Mouse (Mus musculus) brain, embryonic 14.5 days (tissue): ENCODE results near the gene Defb22. TPM values are rescaled to one million over a fixed set of nuclear protein-coding genes. Genes with fewer than 3 reads are reported as not detected.

Source experiments
- DNase-seq: peaks from one replicate; pipeline ENCODE4 v3.0.0-alpha.2; 2011; ENCODE audit warnings: low read depth
- CTCF ChIP-seq: fragments of 200-500 bp; IDR thresholded peaks from 2 replicates; pipeline ENCODE4 v1.5.1; 2012; ENCODE audit warnings: inconsistent platforms, mild to moderate bottlenecking, moderate library complexity, borderline replicate concordance; ENCODE audit not compliant: insufficient read depth, insufficient read length; ENCODE audit errors: extremely low read depth
- POLR2A ChIP-seq: fragments of 200-500 bp; IDR thresholded peaks from 2 replicates; pipeline ENCODE4 v1.6.1; 2012; ENCODE audit warnings: mild to moderate bottlenecking, inconsistent platforms, borderline replicate concordance; ENCODE audit not compliant: poor library complexity, insufficient read depth, insufficient read length, severe bottlenecking; ENCODE audit errors: extremely low read depth
- polyA plus RNA-seq: library from polyadenylated mRNA; depleted of rRNA; stranded (reverse); fragments of >200 nt; gene quantifications from 2 replicates; pipeline ENCODE4 v1.2.3, GENCODE M21; 2012; rRNA removed

The Defb22 gene
- polyA plus RNA-seq, 1 experiment: not detected

- DNase-seq: no peak
- TF ChIP-seq CTCF (peak; percentile 16; the same call in 1 of the 2 replicates), POLR2A (no peak)
Observed at GRCm38 (mm10) chr2:152438963-152439362, 51.0 kb downstream of the Defb22 start.

GRCm38 (mm10) chr2:152436983-152437860, 52.7 kb downstream of the Defb22 start:
- peak; percentile 89 for DNase-seq
- no peak for TF ChIP-seq POLR2A
- TF ChIP-seq CTCF: peak; percentile 95

- peak; percentile 40 for DNase-seq
- TF ChIP-seq CTCF (no peak), POLR2A (no peak)
Observed at GRCm38 (mm10) chr2:152436405-152436901, 53.5 kb downstream of the Defb22 start.

Other genes starting within 250 kb of the Defb22 start
- gene Tbc1d20, start 196.3 kb downstream of the Defb22 start, polyA plus RNA-seq: 39.4 and 41.5 TPM in 2 replicates
- gene Rbck1, start 157.5 kb downstream of the Defb22 start, polyA plus RNA-seq: 246 and 256 TPM in 2 replicates
- gene Trib3, start 146.1 kb downstream of the Defb22 start, polyA plus RNA-seq: 0.62 and 0.70 TPM in 2 replicates
- gene Nrsn2, start 113.5 kb downstream of the Defb22 start, polyA plus RNA-seq: 25.8 and 33.1 TPM in 2 replicates
- gene Sox12, start 92.1 kb downstream of the Defb22 start, polyA plus RNA-seq: 87.0 and 105 TPM in 2 replicates
- 18.1 and 19.9 TPM in 2 replicates for gene Zcchc3, start 75.1 kb downstream of the Defb22 start, polyA plus RNA-seq
- 1.4 and 2.6 TPM in 2 replicates for gene 6820408C15Rik, start 74.6 kb downstream of the Defb22 start, polyA plus RNA-seq
- not detected in 2 replicates for gene Defb23, start 25.5 kb downstream of the Defb22 start, polyA plus RNA-seq
- 0.15 TPM in 1 of 2 replicates, not detected in the other for gene Defb20, start 13.1 kb downstream of the Defb22 start, polyA plus RNA-seq
- not detected in 2 replicates for gene Defb26, start 21.6 kb upstream of the Defb22 start, polyA plus RNA-seq
- not detected in 2 replicates for gene Defb28, start 28.1 kb upstream of the Defb22 start, polyA plus RNA-seq
- gene Defb29, start 50.0 kb upstream of the Defb22 start, polyA plus RNA-seq: not detected in 2 replicates
- not detected in 2 replicates for gene Gm17416, start 79.2 kb upstream of the Defb22 start, polyA plus RNA-seq
- not detected in 2 replicates for gene Defb21, start 82.6 kb upstream of the Defb22 start, polyA plus RNA-seq
- not detected in 2 replicates for gene Defb19, start 90.2 kb upstream of the Defb22 start, polyA plus RNA-seq
- not detected in 2 replicates for gene Defb45, start 109.3 kb upstream of the Defb22 start, polyA plus RNA-seq
- gene Defb36, start 114.2 kb upstream of the Defb22 start, polyA plus RNA-seq: not detected in 2 replicates
- gene Defb25, start 132.9 kb upstream of the Defb22 start, polyA plus RNA-seq: not detected in 2 replicates
- 0.33 and 0.48 TPM in 2 replicates for gene Rem1, start 136.8 kb upstream of the Defb22 start, polyA plus RNA-seq
- 188 and 200 TPM in 2 replicates for gene H13, start 179.3 kb upstream of the Defb22 start, polyA plus RNA-seq
- 19.7 and 22.9 TPM in 2 replicates for gene Mcts2, start 196.9 kb upstream of the Defb22 start, polyA plus RNA-seq
- 126 TPM in 2 replicates for gene Id1, start 246.1 kb upstream of the Defb22 start, polyA plus RNA-seq